Mouse (Mus musculus) induced T-regulatory cell, adult 2 months (primary cell): Measurements from ENCODE around the gene Efemp2.

Experiments
- DNase-seq: peaks from one replicate; pipeline ENCODE4 v3.0.0-alpha.2; 2012; ENCODE audit warnings: low read depth

The Efemp2 gene

DNA sequence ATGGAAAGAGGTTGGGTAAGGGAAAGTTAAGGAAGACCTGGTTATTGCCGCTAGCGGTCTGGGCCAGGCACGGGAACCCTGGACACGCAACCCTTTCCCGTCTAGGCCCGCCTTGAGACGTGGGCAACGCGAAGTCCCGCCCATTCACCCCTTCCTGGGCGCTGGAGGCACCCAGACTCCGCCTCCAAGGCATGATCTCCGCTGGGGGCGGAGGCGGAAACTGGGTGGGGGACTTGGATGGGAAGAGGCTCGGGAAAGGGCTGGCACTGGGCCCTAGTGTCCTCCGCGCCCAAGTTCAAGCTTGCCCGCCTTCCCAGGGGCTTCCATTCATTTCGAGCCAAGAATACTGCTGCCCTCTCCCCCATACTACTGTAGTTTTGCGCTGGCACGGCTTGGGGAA lies at the start of gene Efemp2:
TSS of gene Efemp2 (plus strand) at position 235 of the 400 bp plus-strand sequence.
- DNase-seq = peak; percentile 78

DNA sequence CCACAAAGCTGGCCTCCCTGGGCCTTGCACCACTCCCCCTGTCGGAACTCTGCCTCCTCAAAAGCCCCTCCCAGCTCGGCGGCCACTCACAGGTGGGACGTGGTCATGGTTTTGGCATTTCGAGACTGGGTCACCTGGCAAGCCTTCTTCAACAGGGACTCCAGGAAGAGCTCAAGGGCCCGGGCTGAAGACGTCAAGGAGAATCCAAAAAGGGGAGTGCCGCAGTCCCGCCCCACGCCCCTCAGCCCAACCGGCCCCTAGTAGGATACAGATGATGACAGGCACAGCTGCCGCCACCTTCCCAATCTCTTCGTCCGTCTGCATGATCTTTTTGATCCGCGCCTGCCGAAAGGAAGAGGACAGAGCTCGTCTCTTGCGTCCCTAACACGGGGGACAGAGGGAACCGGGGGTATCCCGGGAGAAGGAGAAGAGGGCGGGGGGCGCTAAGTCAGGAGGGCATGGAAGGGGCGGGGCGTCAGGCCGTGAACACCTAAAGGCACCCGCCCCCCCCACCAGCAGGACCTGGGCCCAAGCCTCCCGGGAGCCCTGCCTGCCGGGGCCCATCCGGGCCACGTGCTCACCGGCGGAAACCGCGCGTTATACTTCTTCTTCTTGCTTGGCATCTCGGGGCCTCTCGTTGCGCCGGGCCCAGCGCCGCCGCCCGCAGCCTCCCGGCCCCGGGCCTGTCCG lies 49.5 kb upstream of the Efemp2 start:
- DNase-seq = peak; percentile 82

DNA sequence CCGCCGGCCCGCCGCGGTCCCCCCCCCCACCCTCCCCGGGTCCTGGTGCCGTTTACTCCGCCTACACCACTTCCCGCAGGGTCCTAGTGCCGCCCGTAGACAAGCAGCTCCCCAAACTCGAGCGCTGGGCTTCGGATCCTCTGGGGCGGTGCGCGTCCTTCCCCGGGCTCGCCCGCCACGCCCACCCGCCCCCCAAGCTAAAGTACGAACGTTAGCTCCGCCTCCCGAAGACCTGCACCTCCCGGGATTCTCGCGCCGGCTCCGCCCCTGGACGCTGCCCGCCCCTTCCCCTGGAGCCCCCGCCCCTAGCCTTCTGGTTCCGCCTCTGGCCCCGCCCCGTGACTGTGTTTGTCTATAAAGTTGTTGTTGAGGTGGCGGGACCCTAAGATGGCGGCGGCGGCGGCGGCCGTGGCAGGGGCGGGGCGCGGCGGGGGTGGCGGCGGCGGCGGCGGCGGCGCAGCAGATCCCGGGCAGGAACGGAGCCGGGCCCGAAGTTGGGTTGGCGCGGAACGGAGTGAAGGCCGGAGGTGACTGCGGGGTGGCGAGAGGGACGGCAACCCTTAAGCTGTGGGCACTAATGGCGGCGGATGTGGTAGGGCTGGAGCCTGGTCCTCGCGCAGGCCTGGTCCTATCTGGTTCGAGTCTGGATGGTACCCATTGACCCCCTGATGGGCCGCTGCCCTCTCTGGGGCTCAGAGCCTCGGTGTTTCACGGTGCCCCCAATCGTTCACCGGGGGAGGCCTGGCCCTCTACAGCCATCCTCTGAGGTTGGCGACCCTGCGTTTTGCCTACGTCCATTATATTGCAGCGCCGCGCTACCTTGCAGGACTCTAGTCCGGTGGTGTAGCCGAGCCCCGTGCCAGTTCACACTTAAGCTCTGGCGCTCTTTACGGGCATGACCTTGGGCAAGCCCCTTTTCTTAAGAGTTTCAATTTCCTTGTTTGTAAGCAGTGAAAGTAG lies 48.7 kb upstream of the Efemp2 start, which contains the start of the genes Drap1 and AI837181:
TSS of gene Drap1 (minus strand) at position 198 of the 960 bp plus-strand sequence.
TSS of gene AI837181 (plus strand) at position 363 of the 960 bp plus-strand sequence.
- DNase-seq = peak; percentile 98

DNA sequence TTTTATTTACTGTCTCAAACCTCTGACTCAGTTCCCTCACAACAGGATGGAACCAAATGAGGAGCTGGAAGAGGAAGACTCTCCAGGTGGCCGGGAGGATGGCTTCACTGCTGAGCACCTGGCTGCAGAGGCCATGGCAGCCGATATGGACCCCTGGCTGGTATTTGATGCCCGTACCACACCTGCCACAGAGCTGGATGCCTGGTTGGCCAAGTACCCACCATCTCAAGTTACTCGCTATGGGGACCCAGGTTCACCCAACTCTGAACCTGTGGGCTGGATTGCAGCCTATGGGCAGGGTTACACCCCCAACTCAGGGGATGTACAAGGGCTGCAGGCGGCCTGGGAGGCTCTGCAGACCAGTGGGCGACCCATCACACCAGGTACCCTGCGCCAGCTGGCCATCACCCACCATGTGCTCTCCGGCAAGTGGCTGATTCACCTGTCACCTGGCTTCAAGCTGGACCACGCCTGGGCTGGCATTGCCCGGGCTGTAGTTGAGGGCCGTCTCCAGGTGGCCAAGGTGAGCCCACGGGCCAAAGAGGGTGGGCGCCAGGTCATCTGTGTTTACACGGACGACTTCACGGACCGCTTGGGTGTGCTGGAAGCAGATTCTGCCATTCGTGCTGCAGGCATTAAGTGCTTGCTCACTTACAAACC lies 47.7 kb upstream of the Efemp2 start:
- no peak for DNase-seq

DNA sequence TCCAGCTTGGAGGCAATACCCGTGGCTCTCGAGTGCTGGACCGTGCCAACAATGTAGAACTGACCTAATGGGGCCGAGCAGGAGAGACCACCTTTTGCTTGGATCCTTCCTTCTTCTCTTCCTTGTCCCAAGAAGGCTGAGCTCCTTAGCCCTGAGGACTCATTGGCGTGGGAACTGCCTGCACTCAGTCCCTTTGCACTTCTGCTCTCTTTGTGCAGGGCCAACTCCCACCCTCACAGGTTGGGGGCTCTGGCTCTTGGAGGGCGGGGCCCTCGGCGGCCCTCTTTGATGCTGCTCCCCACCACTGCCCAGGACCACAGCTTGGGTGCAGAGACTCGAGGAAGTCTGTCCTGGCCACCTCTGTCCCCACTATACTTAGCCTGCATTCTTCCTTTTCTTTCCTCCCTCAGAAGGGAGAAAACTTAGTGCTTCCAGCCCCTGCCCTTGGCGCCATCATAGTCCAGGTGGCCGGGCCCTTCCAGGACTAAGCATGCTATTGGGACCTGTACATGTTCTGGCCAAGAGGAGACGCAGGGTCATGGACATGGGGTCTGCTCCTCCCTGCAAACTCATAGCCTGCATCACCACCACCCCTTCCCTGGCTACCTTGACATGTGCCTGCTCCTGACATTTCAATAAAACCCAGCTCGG lies 47.0 kb upstream of the Efemp2 start:
- DNase-seq = no peak

DNA sequence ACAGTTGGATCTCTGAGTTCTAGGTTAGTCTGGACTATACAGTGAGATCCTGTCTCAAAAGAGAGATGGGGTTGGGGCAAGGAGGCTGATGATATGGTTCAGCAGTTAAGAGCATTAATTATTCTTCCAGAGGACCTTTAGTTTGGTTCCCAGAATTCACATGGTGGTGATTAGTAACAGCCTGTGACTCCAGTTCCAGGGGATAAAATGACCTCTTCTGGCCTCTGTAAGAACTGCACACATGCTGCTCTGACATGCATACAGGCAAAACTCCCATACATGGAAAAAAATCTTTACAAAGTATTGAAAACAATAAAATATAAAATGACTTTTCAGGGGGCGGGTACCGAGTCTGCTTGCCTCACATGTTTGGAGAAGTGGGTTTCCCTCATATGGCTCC lies 45.7 kb upstream of the Efemp2 start:
- DNase-seq = peak; percentile 70

DNA sequence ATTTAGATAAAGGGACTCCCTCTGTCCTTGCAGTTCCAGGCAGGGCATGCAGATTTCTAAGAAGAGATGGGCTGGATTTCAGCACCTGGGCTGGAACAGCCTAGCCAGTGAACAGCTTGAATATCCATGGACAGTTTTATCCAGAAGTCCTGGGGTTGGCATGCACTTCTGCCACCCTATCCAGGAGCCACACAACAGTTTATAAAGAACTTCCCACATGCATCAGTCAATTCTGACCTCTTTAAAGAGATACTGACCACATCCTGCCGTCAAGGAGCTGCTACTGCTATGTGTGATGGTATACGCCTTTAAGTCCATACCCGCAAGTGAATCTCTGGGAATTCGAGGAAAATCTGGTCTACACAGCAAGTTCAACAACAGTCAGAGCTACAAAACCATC lies 44.5 kb upstream of the Efemp2 start:
- no peak for DNase-seq

DNA sequence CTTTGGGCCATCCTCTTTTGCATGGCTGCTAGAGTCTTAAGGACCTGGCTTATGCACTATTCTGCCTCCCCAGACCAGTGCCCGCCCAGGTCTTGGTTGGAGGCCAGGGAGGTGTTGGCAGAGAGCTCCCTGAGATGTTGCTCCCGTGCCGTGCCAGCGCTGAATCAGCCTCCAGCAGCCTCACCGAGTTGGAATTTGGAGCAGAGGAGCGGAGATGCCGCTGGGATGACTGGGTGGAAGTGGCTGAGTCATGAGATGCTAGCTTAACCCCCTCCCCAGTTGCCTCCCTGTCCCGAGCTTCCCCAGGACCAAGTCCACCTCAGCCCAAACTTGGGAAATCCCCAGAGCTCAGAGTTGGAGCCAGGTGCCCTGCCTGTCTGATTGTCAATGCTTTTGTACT lies 43.9 kb upstream of the Efemp2 start:
- DNase-seq = no peak

DNA sequence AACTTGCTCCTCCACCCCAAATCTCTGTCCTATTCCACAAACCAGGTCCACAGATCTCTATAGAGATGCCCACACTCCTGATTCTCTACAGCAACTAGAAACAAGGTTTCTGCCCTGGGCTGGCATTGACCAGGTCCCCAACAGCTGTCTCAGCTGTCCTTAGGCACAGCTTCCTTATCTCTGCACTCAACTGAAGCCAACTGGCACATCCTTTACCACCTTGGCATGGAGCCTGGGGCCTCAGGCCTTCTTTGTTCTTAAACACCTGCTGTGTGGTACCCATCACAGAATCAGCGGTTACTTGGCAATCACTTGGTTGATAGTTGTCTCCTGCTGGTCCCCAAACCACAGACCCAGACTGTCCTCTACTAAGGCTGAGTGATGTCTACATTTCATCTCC lies 43.3 kb upstream of the Efemp2 start:
- no peak for DNase-seq

DNA sequence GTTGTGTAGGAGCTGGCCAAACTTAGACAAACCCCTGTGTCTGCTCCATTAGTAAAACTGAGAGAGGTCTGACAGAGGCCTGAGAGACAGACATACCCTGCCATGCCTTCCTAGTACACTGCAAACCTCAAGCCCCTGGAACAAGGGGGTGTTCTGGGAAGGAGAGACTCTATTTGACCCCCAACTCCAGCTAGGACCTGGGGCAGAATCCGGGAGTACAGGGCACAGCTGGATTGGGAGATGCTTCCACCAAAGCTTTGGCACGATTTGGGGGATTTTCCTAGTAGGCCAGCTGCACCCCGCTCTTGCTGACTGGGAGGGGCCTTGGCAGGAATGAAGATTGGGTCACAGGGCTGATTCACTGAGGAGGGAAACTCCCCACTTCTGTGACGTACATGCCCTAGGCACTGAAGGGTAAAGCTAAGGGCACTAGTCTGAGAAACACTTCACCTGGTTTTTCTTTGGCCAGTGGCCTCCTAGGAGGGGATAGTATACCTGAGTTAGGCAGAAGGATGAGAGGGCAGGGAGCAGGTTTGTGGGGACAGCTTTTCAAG lies 41.8 kb upstream of the Efemp2 start:
- peak; percentile 77 for DNase-seq

DNA sequence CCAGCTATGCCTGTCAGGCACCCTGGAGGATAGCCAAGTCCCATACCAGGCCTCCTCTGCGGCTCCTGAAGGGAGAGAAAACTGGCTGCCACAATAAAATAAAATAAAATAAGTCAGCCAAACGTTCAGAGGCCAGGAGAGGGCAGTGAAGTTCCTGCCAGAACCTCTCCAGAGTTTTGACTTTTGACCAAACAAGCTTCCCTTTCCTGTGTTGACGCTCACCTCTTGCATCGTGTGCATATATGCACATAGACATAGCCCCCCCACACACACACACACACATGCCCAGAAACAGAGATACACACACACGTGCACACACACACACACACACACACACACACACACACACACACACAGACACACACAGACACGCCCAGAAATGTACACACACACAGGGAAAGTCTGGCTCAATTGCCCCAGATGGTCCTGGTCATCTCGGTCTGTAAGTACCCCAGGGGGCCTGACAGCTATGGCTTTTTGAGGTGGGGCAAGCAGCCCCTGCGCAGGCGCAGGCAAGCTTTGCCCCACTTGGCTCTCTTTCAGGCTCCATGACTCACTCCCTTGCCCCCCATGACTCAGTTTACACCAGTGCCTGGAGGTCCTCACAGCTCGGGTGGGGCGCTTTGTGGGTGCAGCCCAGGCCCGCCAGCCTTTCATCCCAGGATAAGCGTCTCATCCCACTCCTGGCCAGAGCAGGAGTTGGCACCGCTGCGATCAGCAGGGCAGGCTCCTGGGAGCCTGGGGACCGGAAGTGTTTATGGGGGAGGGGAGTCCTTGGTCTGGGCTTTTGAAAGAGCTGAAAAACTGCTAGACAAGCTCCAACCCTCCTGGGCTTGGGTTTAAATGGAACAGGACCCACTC lies 40.5 kb upstream of the Efemp2 start:
- peak; percentile 80 for DNase-seq

DNA sequence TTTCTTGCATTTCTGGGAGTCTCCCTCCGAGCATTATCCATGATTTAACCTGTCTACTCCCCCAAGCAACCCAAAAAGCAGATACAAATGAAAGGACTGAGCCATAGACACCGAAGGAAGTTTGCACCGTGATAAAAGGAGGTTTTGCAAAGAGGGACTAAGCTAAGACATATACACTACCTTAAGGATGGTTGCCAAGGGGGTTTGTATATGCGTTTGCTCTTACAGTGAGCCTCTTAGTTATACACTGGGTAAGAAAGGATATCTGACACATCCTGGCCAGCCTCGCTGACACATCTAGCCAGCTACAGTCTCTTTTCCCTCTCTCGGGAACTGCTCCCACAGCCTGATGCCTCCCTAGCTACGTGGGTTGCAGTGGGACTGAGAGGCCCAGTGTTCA lies 39.8 kb upstream of the Efemp2 start:
- no peak for DNase-seq

DNA sequence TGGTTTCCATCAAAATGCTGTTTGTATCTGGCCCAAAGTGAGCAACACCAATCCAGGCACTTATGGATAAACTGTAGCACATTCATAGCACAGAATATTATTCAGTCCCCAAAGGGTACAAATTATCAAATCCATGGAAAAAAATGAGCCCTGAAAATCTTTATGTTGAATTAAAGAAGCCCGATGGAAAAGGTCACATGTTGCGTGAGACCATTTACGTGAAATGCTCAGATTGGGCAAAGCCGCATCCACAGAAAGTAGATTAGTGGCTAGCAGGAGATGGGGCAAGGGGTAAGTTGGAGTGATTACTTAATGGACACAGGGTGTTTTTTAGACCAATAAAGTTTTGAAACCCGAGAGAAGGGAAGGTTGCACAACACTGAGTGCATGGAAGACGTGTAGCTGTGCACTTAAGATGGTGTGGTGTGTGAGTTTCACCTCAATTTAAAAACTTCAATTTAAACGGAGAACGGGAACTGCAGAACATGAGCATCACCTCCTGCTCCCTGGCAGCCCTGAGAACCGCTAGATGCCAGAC lies 29.3 kb upstream of the Efemp2 start:
- DNase-seq = no peak

DNA sequence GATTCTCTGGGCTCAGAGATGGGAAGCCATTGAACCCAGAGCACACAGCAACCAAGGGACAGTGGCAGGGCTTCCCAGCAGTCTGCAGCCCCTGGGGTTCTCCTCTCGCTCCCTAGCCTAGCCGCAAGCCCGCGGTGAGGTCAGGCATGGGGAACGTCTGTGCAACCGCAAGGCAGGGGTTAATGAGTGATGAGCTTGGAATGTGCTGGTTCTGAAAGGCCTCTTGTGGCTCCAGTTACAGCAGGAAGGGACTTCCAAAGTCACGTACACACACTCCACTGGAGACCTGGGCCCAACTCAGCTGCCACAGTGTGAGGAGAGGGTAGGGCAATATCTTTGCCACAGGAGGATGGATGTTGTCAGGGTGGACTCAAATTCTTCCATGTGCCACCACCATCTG lies 28.8 kb upstream of the Efemp2 start:
- no peak for DNase-seq

DNA sequence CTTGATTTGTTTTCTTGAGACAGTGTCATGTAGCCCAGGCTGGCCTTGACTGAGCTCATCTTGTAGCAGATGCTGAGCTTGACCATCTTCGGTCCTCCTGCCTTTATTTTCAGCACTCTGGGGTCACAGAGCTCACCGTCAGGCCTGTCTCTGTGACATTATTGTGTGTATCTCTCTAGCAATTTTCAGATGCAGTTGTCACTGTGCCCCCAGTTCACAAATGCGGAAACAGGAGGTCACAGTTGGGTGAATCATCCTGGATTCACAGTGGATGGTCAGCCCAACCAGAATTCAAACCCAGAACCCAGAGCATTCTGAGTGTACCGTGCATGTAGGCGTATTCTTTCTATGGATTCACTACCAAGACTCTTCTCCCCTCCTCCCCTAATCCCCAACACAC lies 28.0 kb upstream of the Efemp2 start:
- no peak for DNase-seq

DNA sequence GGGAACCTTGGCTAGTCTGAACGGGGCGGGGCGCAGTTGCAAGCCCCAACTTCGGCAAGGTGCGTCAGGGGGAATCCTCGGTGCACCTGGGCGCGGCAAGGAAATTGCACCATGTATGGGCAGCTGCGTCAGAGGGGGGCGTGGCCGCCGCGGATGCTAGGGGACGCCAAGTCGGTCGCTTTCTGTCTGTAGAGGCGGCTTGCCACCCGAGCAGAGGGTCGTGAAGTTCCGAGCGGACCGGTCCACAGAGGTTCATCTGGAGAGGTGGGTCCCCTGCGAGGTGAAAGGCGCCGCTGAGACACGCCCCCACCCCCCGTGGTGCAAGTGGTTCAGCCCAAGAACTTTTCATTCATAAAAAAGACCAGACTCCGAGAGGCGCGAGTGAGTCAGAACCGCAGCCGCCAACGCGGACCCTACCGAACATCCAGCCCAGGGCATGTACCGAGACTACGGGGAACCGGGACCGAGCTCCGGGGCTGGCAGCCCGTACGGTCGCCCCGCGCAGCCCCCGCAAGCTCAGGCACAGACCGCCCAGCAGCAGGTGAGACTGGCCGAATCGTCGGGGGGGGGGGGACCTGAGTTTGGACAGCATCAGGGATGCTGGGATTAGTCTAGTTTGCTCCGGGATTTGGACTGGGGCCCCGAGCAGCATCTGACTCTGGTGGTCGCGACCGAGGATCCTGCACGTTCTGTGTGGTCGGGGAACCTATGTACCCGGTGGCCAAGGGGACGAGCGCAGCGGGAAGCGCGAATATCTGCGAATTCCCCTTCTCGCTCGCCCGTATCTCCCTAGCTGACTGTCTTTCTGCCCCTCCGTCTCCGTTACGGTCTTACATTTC lies 26.0 kb upstream of the Efemp2 start, which contains the start of gene Fosl1:
TSS of gene Fosl1 (plus strand) at position 33 of the 839 bp plus-strand sequence.
- peak; percentile 94 for DNase-seq

DNA sequence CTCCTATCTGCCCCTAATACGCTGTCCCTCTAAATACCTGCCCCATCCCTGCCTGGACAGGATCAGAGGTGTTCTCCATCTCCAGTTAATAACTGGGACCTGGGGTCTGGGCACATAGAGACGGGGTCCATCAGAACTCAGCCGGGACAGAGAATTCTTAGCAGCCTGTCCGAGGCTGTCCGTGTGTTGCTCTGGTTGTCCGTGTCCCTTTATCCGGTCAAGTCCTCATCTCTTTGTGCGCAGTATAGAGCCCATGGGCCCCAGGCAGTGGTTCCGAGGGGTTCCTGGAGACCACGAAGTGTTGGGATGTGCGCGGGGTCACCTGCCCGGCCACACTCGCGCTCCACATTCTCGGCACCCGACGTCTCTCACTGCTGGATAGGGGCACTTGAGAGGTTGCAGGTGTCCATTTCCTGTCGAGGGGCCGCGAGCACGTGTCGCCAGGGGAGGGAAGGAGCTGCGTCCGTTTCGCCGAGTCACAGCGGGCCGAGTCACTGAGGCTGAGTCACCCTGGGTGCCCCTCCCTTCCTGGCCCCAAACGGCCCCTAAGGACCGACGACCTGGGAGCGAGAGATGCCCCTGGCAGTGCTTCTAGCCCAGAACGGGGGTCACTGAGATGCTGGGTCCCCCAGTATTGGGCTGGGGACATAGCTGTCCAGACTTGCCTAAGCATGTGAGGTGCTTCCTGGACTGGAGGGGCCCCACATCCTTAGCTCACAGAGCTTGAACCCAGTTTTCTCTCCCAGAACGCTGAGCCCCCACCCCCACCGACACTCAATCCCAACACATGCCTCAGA lies 25.2 kb upstream of the Efemp2 start:
- peak; percentile 71 for DNase-seq

DNA sequence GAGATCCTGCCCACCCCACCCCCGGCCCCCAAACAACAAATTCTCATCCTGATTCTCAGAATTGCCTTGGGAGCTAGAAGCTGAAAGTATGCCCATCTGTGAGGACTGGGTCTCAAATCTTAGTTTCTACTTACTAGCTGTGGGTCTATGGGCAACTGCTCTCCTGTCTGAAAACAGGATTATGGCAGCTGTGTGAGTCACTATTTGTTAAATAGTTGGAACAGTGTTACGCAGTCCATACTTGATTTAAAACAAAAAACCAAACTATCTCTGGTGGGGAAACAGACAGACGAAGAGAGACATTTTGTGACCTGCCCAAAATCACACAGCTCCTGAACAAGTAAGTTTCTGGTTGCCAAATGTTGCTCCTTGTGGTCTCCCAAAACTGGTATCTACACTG lies 24.1 kb upstream of the Efemp2 start:
- no peak for DNase-seq

DNA sequence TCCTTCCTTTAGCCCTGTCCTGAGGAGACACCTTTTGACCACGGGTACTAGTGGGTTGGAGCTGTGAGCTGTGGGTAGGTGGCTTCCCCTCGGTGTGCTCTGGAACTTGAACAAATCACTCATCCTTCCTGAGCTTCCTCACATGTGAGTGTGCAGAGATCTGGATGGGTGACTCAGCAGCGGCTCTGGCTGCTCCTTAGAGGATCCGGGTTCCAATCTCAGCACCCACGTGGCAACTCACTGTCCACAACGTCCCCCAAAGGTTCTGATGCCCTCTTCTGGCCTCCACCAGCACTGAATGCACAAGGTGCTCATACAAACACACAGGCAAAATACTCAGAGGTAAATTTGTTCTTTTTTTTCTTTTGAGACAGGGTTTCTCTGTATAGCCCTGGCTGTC lies 22.0 kb upstream of the Efemp2 start:
- DNase-seq = no peak
